Mouse (Mus musculus): ENCODE measurements around the gene Ewsr1. TPM values are rescaled to one million over a fixed set of nuclear protein-coding genes. Genes with fewer than 3 reads are reported as not detected.

Gene Ewsr1
- polyA plus RNA-seq, 2 experiments: 357 to 828 TPM

- Histone ChIP-seq H3K9me3 (ENCODE audit: control insufficient read depth, low read length) (no peaks in the 10 kb centered on the region), H3K9ac (ENCODE audit: low read depth, low read length, severe bottlenecking) (no peak overlapping the region), H3K4me2 (replicated peaks; ENCODE audit: low read depth, low read length, severe bottlenecking) (peak overlapping the region; percentile 94; the same call in 1 of the 2 replicates), H3K4me1 (ENCODE audit: control insufficient read depth, insufficient read depth, low read length) (peaks cover 45% of the 10 kb centered on the region), H3K27me3 (ENCODE audit: control insufficient read depth, insufficient read depth, low read length) (peaks cover 83% of the 10 kb centered on the region), H3K36me3 (ENCODE audit: control insufficient read depth, insufficient read depth, low read length) (peaks cover 21% of the 10 kb centered on the region), H3K27ac (replicated peaks; ENCODE audit: low read depth, low read length) (no peak overlapping the region), H3K4me3 (replicated peaks; ENCODE audit: low read length) (peak overlapping the region; percentile 53)
- 11% methylated on average over 14 of the region's 14 CpGs for WGBS
- DNase-seq (ENCODE audit: low spot score): no peak
- TF ChIP-seq POLR2A (IDR thresholded peaks at IDR 0.05; ENCODE audit: borderline replicate concordance, extremely low read depth, insufficient read depth, insufficient read length): no peak
- no peak for ATAC-seq (ENCODE audit: low FRiP score, low read depth)
Measured at GRCm38 (mm10) chr11:5059230-5059629, 39.8 kb downstream of the Ewsr1 start.

GRCm38 (mm10) chr11:5058783-5059182 is 40.3 kb downstream of the Ewsr1 start:
- WGBS: 35% methylated on average over 9 of the region's 9 CpGs
- Histone ChIP-seq H3K36me3 (ENCODE audit: control insufficient read depth, insufficient read depth, low read length) (peaks cover 21% of the 10 kb centered on the region), H3K4me2 (replicated peaks; ENCODE audit: low read depth, low read length, severe bottlenecking) (peak overlapping the region; percentile 94; the same call in 1 of the 2 replicates), H3K4me3 (replicated peaks; ENCODE audit: low read length) (peak overlapping the region; percentile 53), H3K9me3 (ENCODE audit: control insufficient read depth, low read length) (no peaks in the 10 kb centered on the region), H3K27me3 (ENCODE audit: control insufficient read depth, insufficient read depth, low read length) (peaks cover 82% of the 10 kb centered on the region), H3K27ac (replicated peaks; ENCODE audit: low read depth, low read length) (no peak overlapping the region), H3K4me1 (ENCODE audit: control insufficient read depth, insufficient read depth, low read length) (peaks cover 41% of the 10 kb centered on the region), H3K9ac (ENCODE audit: low read depth, low read length, severe bottlenecking) (no peak overlapping the region)
- ATAC-seq (ENCODE audit: low FRiP score, low read depth) (no peak), DNase-seq (ENCODE audit: low spot score) (no peak)
- TF ChIP-seq POLR2A (IDR thresholded peaks at IDR 0.05; ENCODE audit: borderline replicate concordance, extremely low read depth, insufficient read depth, insufficient read length): no peak

GRCm38 (mm10) chr11:5057856-5058641 is 41.0 kb downstream of the Ewsr1 start, which contains the start of gene Rasl10a:
Gene Rasl10a (plus strand): TSS chr11:5058128.
- Histone ChIP-seq H3K4me3 (replicated peaks; ENCODE audit: low read length) (peak within 1 kb of the TSS; percentile 53), H3K27me3 (ENCODE audit: control insufficient read depth, insufficient read depth, low read length) (peaks cover 74% of the 10 kb centered on the region), H3K9me3 (ENCODE audit: control insufficient read depth, low read length) (no peaks in the 10 kb centered on the region), H3K36me3 (ENCODE audit: control insufficient read depth, insufficient read depth, low read length) (peaks cover 13% of the 10 kb centered on the region), H3K27ac (replicated peaks; ENCODE audit: low read depth, low read length) (no peak within 1 kb of the TSS), H3K4me2 (replicated peaks; ENCODE audit: low read depth, low read length, severe bottlenecking) (peak within 1 kb of the TSS; percentile 94), H3K4me1 (ENCODE audit: control insufficient read depth, insufficient read depth, low read length) (peaks cover 39% of the 10 kb centered on the region), H3K9ac (ENCODE audit: low read depth, low read length, severe bottlenecking) (peak within 1 kb of the TSS; percentile 56)
- no peak for TF ChIP-seq POLR2A (IDR thresholded peaks at IDR 0.05; ENCODE audit: borderline replicate concordance, extremely low read depth, insufficient read depth, insufficient read length)
- ATAC-seq (ENCODE audit: low FRiP score, low read depth) (0 out of 2 replicates have a peak, but pooled peaks have one; percentile 8), DNase-seq (ENCODE audit: low spot score) (no peak)
- 4% methylated on average over 55 of the region's 77 CpGs for WGBS

DNA sequence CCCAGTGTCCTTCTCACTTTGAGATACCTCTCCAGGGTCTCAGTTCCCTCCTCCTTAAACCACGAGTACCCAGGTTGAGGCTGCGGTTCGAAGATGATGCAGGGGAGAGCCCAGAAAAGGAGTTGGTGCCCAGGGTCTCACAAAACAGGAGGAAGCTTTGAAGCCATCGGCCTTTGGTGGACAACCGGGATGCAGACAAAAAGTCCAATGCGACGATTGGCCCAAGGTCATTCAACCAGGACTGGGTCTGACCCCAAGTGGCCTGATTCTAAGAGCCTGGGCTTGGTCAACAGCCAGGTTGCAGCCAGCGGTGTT is 41.6 kb downstream of the Ewsr1 start:
- peaks cover 36% of the 10 kb centered on the region for H3K4me1 ChIP-seq (ENCODE audit: control insufficient read depth, insufficient read depth, low read length)
- peaks cover 69% of the 10 kb centered on the region for H3K27me3 ChIP-seq (ENCODE audit: control insufficient read depth, insufficient read depth, low read length)
- H3K9ac ChIP-seq (ENCODE audit: low read depth, low read length, severe bottlenecking): peak overlapping the region; percentile 56
- DNase-seq (ENCODE audit: low spot score) (no peak), ATAC-seq (ENCODE audit: low FRiP score, low read depth) (no peak)
- no peak overlapping the region for H3K27ac ChIP-seq (replicated peaks; ENCODE audit: low read depth, low read length)
- H3K9me3 ChIP-seq (ENCODE audit: control insufficient read depth, low read length): no peaks in the 10 kb centered on the region
- H3K4me3 ChIP-seq (replicated peaks; ENCODE audit: low read length): peak overlapping the region; percentile 53
- H3K36me3 ChIP-seq (ENCODE audit: control insufficient read depth, insufficient read depth, low read length): peaks cover 11% of the 10 kb centered on the region
- TF ChIP-seq POLR2A (IDR thresholded peaks at IDR 0.05; ENCODE audit: borderline replicate concordance, extremely low read depth, insufficient read depth, insufficient read length): no peak
- WGBS: 13% methylated on average over 8 of the region's 8 CpGs
- H3K4me2 ChIP-seq (replicated peaks; ENCODE audit: low read depth, low read length, severe bottlenecking): peak overlapping the region; percentile 94

GRCm38 (mm10) chr11:5057064-5057463 is 42.0 kb downstream of the Ewsr1 start:
- H3K4me3 ChIP-seq (replicated peaks; ENCODE audit: low read length): no peak overlapping the region
- H3K9me3 ChIP-seq (ENCODE audit: control insufficient read depth, low read length): no peaks in the 10 kb centered on the region
- 54% methylated on average over 8 of the region's 8 CpGs for WGBS
- peaks cover 11% of the 10 kb centered on the region for H3K36me3 ChIP-seq (ENCODE audit: control insufficient read depth, insufficient read depth, low read length)
- H3K4me1 ChIP-seq (ENCODE audit: control insufficient read depth, insufficient read depth, low read length): peaks cover 32% of the 10 kb centered on the region
- no peak overlapping the region; the same call in 1 of the 2 replicates for H3K4me2 ChIP-seq (replicated peaks; ENCODE audit: low read depth, low read length, severe bottlenecking)
- H3K27me3 ChIP-seq (ENCODE audit: control insufficient read depth, insufficient read depth, low read length): peaks cover 64% of the 10 kb centered on the region
- no peak overlapping the region for H3K27ac ChIP-seq (replicated peaks; ENCODE audit: low read depth, low read length)
- no peak for ATAC-seq (ENCODE audit: low FRiP score, low read depth)
- no peak for TF ChIP-seq POLR2A (IDR thresholded peaks at IDR 0.05; ENCODE audit: borderline replicate concordance, extremely low read depth, insufficient read depth, insufficient read length)
- DNase-seq (ENCODE audit: low spot score): no peak
- H3K9ac ChIP-seq (ENCODE audit: low read depth, low read length, severe bottlenecking): no peak overlapping the region
